Mouse (Mus musculus) heart, adult 2 months (tissue): Measurements from ENCODE around the gene Amhr2. TPM values are rescaled to one million over a fixed set of nuclear protein-coding genes. Genes with fewer than 3 reads are reported as not detected.

Experiments
- DNase-seq, 2 experiments: peaks; one replicate each; pipeline ENCODE4 v3.0.0; 2021
- H3K27ac ChIP-seq: fragments of 200-600 bp; 2 replicates; pipeline ENCODE4 v1.8.1; 2022
- H3K27me3 ChIP-seq: fragments of 200-500 bp; 2 replicates; pipeline ENCODE4 v1.6.1; 2012; ENCODE audit warnings: mild to moderate bottlenecking, low read length, inconsistent platforms, mixed read lengths; ENCODE audit not compliant: control insufficient read depth, insufficient read depth
- H3K36me3 ChIP-seq: fragments of 200-500 bp; 2 replicates; pipeline ENCODE4 v1.6.1; 2012; ENCODE audit warnings: low read length, inconsistent platforms; ENCODE audit not compliant: control insufficient read depth, insufficient read depth
- H3K4me1 ChIP-seq: fragments of 200-500 bp; 2 replicates; pipeline ENCODE4 v1.6.1; 2011; ENCODE audit warnings: low read length; ENCODE audit not compliant: control insufficient read depth, insufficient read depth
- H3K4me3 ChIP-seq: fragments of 200-600 bp; 2 replicates; pipeline ENCODE4 v1.8.1; 2022
- H3K79me2 ChIP-seq: fragments of 200-500 bp; replicated peaks from 2 replicates; pipeline ENCODE4 v1.6.1; 2012; ENCODE audit warnings: mild to moderate bottlenecking, inconsistent platforms, low read length, moderate library complexity, mixed read lengths; ENCODE audit not compliant: control insufficient read depth, insufficient read depth
- H3K9ac ChIP-seq: fragments of 200-500 bp; 2 replicates; pipeline ENCODE4 v1.6.1; 2012; ENCODE audit warnings: low read depth, mild to moderate bottlenecking, control low read depth, inconsistent platforms, low read length, mixed read lengths
- CTCF ChIP-seq: fragments of 200-600 bp; IDR thresholded peaks from 2 replicates; pipeline ENCODE4 v1.8.1; 2022; ENCODE audit warnings: antibody characterized with exemption, mild to moderate bottlenecking, moderate library complexity
- EP300 ChIP-seq: fragments of 200-500 bp; IDR thresholded peaks from 2 replicates; pipeline ENCODE4 v1.6.1; 2011; ENCODE audit warnings: low read depth, low read length, control low read depth; ENCODE audit not compliant: insufficient read depth
- POLR2A ChIP-seq: fragments of 200-500 bp; IDR thresholded peaks from 2 replicates; pipeline ENCODE4 v1.6.1; 2011; ENCODE audit warnings: mild to moderate bottlenecking, low read depth, low read length, control low read depth; ENCODE audit not compliant: insufficient read depth
- WGBS: fragments of 180-500 bp; shearing (Covaris S2); methylation state at CpG from one replicate; pipeline ENCODE4 v1.1.7; 2018; 5-methylcytosine and 5-hydroxymethylcytosine counted together
- intact Hi-C: fragments of 180-260 bp; cut with DNase I; formaldehyde crosslinking; loops from one replicate; pipeline ENCODE4 v1.15.1; 2025
- long read RNA-seq: library from polyadenylated mRNA; stranded (forward); transcript quantifications from one replicate; pipeline ENCODE4 v2.0.0, GENCODE M21; 2021
- polyA plus RNA-seq: library from polyadenylated mRNA; depleted of rRNA; stranded (reverse); fragments of >200 nt; gene quantifications from 2 replicates; pipeline ENCODE4 v1.2.3, GENCODE M21; 2012; rRNA removed
- total RNA-seq, 2 experiments: library from RNA; stranded (reverse); gene quantifications; 2 replicates each; pipeline ENCODE4 v1.2.3; 2021

Amhr2 gene
- total RNA-seq (under 1 TPM; 0.36 to 0.60 TPM), polyA plus RNA-seq (0.31 and 0.44 TPM in 2 replicates)
- long read RNA-seq = 0 reads

DNA sequence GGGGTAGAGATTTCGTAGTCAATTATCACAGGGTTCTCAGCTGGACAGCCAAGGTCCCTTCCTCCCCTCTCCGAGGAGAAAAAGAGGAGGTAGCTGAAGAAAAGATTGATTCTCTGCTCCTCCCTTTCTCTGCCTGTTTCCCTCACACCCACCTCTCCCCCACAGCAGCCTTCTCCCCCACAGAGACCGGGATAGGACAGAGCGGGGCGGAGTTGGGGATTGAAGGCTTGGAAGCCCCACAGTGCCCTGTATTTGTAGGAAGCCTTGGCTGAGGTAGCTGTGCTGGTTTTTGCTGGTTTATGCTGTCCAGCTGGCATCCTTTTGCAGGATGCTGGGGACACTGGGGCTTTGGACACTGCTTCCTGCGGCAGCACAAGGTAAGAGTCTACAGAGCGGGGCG, at the start of gene Amhr2:
TSS of gene Amhr2 (plus strand) at position 222 of the 400 bp plus-strand sequence.
- Histone ChIP-seq H3K36me3 (no peaks in the 10 kb centered on the region), H3K27ac (no peak within 1 kb of the TSS), H3K9ac (no peak within 1 kb of the TSS), H3K4me3 (no peak within 1 kb of the TSS), H3K4me1 (peaks cover 1% of the 10 kb centered on the region; the same call in 1 of the 2 replicates), H3K79me2 (no peaks in the 10 kb centered on the region), H3K27me3 (no peaks in the 10 kb centered on the region)
- WGBS = 66% methylated on average over 8 of the region's 8 CpGs
- TF ChIP-seq POLR2A (no peak), CTCF (no peak), EP300 (no peak)
- intact Hi-C loops = loop anchor here (10.0 kb wide), 1 partner anchor 160 kb away; no protein-coding TSS in a partner anchor
- no peak for DNase-seq

DNA sequence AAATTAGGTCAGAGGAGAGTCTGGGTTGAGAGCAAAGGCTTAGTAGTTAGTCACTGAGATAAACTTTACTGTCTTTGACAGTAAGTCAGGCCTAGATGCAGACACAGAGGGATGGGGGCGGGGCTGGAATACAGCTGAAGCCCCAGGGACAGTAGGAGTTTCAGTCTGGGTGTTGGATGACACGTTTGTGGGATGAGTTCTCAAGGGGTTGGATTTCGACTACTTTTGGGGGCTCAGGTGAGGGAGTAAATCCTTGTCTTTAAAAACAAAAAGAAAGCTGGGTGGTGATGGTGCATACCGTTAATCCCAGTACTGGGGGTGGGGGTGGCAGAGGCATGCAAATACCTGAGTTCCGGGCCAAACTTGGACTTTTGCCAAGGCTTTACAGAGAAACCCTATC, 46.5 kb upstream of the Amhr2 start:
- no peaks in the 10 kb centered on the region for H3K27me3 ChIP-seq
- H3K36me3 ChIP-seq = peaks cover 10% of the 10 kb centered on the region; the same call in 1 of the 2 replicates
- peak overlapping the region; percentile 57 for H3K4me3 ChIP-seq
- TF ChIP-seq EP300 (no peak), CTCF (no peak), POLR2A (no peak)
- DNase-seq = no peak
- 43% methylated on average over 5 of the region's 5 CpGs for WGBS
- peak overlapping the region; percentile 99 for H3K27ac ChIP-seq
- H3K4me1 ChIP-seq = peaks cover 13% of the 10 kb centered on the region
- no peak overlapping the region for H3K9ac ChIP-seq
- H3K79me2 ChIP-seq = no peaks in the 10 kb centered on the region
- intact Hi-C loops = no loop called here

DNA sequence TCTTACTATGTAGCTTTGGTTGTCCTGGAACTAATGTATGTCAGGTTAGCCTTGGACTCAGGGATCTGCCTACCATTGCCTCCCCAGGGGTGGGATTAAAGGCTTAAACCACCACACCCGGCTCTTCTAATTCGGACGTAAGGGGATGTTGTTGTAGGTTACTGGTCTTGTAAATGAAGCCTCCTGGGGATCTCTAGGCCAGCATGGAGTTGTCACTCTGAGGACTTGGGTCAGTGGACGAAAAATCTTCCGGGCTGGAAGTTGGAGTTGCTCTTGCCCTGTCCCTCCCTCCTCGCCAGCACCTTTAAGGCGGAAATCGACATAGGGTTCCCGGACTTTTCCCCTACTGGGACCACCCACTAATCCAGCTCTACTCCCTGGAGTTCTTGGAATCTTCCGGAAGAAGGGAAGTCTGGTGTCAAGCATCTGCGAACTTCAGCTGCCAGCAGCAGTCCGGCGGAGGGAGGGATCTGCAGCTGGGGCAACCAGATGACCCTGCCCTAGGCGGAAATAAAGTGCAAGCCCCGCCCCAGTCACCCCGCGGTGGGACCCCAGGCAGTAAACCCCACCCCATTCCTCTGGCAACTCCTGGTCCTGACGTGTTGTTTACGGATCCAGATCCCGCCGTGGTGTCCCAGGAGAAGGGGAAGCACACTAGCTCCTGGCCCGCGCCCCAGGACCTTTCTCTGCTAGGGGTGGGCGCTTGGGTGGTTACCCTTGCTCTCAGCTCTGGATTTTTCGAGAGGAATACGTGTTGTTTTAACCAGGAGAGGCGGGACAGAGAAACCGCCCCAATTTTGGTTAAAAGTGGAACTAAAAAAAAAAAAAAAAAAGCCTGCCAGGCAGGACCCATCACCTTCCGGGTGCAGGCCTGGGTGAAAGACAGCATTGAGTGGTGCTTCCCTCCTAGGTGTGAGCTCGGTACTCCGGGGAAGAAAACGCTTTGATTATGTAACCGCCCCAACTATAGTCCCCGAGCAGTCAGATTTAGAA, 45.6 kb upstream of the Amhr2 start:
- H3K4me1 ChIP-seq = peaks cover 11% of the 10 kb centered on the region
- TF ChIP-seq EP300 (peak; percentile 84; the same call in 1 of the 2 replicates), CTCF (no peak), POLR2A (peak; percentile 95)
- no peaks in the 10 kb centered on the region for H3K79me2 ChIP-seq
- 1% methylated on average over 34 of the region's 34 CpGs for WGBS
- H3K9ac ChIP-seq = peak overlapping the region; percentile 33
- intact Hi-C loops = loop anchor here (10.0 kb wide), 1 partner anchor 295 kb away; the partner anchor contains the start of gene Tns2
- peak; percentile 93 to 97 for DNase-seq
- H3K27ac ChIP-seq = peak overlapping the region; percentile 99
- no peaks in the 10 kb centered on the region for H3K27me3 ChIP-seq
- H3K36me3 ChIP-seq = peaks cover 7% of the 10 kb centered on the region; the same call in 1 of the 2 replicates
- H3K4me3 ChIP-seq = peak overlapping the region; percentile 57

DNA sequence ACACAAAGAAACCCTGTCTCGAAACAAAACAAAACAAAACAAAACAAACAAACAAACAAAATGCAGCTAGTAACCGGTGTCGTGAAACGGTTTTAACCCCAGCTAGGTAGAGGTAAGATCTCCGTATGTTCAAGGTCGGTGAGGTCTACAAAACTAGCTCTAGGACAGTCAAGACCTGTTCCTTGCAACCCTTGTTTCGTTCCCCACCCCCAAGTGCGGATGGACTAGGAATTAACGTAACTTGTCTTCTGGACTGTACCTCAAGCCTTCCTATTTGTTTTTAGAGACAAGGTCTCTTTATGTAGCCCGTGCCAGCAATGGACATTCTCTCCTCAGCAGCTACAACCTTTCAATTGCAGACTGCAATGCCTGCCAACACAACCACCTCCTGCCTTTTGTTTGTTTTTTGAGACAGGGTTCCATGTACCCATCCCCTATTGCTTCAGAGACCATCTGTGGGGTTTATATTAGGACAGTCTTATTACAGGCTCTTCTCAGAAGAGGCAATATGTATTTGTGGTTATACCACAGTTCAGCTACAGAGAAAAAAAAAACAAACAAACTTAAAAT, 44.6 kb upstream of the Amhr2 start:
- H3K27ac ChIP-seq = peak overlapping the region; percentile 99
- H3K9ac ChIP-seq = peak overlapping the region; percentile 33; the same call in 1 of the 2 replicates
- H3K4me3 ChIP-seq = peak overlapping the region; percentile 57; the same call in 1 of the 2 replicates
- no peaks in the 10 kb centered on the region for H3K79me2 ChIP-seq
- WGBS = 87% methylated on average over 10 of the region's 10 CpGs
- no peak for TF ChIP-seq POLR2A
- TF ChIP-seq CTCF = no peak
- no peak for TF ChIP-seq EP300
- peaks cover 10% of the 10 kb centered on the region; the same call in 1 of the 2 replicates for H3K36me3 ChIP-seq
- intact Hi-C loops = loop anchor here (10.0 kb wide), 1 partner anchor 296 kb away; the partner anchor contains the start of gene Tns2
- no peaks in the 10 kb centered on the region for H3K27me3 ChIP-seq
- H3K4me1 ChIP-seq = peaks cover 8% of the 10 kb centered on the region
- no peak for DNase-seq

DNA sequence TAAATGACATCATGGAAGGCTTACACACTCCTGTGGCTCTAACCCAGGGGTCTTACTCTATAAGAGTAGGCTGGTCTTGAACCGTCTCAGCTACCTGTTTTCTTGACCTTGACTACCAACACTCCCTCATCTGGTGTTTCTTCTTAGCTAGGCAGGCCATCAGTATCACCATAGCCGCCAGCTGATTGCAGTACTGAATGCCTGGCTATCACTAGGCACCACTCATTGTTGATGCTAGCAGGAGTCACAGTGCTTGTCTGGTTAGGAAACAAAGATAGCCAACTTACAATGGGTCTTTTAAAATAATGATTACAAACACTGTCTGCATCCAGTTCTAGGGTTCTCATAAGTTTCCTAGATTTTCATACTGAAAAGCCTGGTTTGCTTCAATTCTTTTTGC, 43.9 kb upstream of the Amhr2 start:
- 81% methylated on average over 2 of the region's 2 CpGs for WGBS
- TF ChIP-seq POLR2A = no peak
- TF ChIP-seq EP300 = no peak
- TF ChIP-seq CTCF = no peak
- intact Hi-C loops = loop anchor here (10.0 kb wide), 1 partner anchor 296 kb away; the partner anchor contains the start of gene Tns2
- no peaks in the 10 kb centered on the region for H3K27me3 ChIP-seq
- no peak overlapping the region for H3K9ac ChIP-seq
- H3K27ac ChIP-seq = peak overlapping the region; percentile 99; the same call in 1 of the 2 replicates
- H3K4me1 ChIP-seq = peaks cover 8% of the 10 kb centered on the region
- H3K36me3 ChIP-seq = peaks cover 10% of the 10 kb centered on the region; the same call in 1 of the 2 replicates
- no peak overlapping the region for H3K4me3 ChIP-seq
- H3K79me2 ChIP-seq = no peaks in the 10 kb centered on the region
- DNase-seq = no peak
